Mouse (Mus musculus) heart, embryonic 11.5 days (tissue): ENCODE results near the gene Ndufa6. TPM values are rescaled to one million over a fixed set of nuclear protein-coding genes. Genes with fewer than 3 reads are reported as not detected.
A peak's percentile ranks its signal among the peaks of the same experiment; 100 is the strongest.

Source experiments
- ATAC-seq: fragments of 200-750 bp; cut with Nextera tagmentation; replicated peaks from 2 replicates; pipeline ENCODE4 v1.8.0; 2017; ENCODE audit warnings: moderate library complexity; ENCODE audit not compliant: insufficient number of reproducible peaks, low FRiP score, low TSS enrichment
- H3K27ac ChIP-seq: fragments of 300-500 bp; sonication (generic); 2 replicates; pipeline ENCODE4 v1.5.1; 2014; ENCODE audit warnings: mild to moderate bottlenecking, low read depth, low read length
- H3K27me3 ChIP-seq: fragments of 300-500 bp; sonication (generic); 2 replicates; pipeline ENCODE4 v1.6.1; 2014; ENCODE audit warnings: mild to moderate bottlenecking, low read length, mixed read lengths; ENCODE audit not compliant: control insufficient read depth, insufficient read depth
- H3K36me3 ChIP-seq: fragments of 300-500 bp; sonication (generic); 2 replicates; pipeline ENCODE4 v1.6.1; 2014; ENCODE audit warnings: mild to moderate bottlenecking, low read length, moderate library complexity, mixed read lengths; ENCODE audit not compliant: control insufficient read depth, insufficient read depth
- H3K4me1 ChIP-seq: fragments of 300-500 bp; sonication (generic); 2 replicates; pipeline ENCODE4 v1.6.1; 2014; ENCODE audit warnings: low read length; ENCODE audit not compliant: control insufficient read depth, insufficient read depth
- H3K4me2 ChIP-seq: fragments of 300-500 bp; sonication (generic); 2 replicates; pipeline ENCODE4 v1.6.1; 2014; ENCODE audit warnings: mild to moderate bottlenecking, moderate library complexity
- H3K4me3 ChIP-seq: fragments of 300-500 bp; sonication (generic); 2 replicates; pipeline ENCODE4 v1.5.1; 2014; ENCODE audit warnings: low read depth, low read length
- H3K9ac ChIP-seq: fragments of 300-500 bp; sonication (generic); 2 replicates; pipeline ENCODE4 v1.6.1; 2014; ENCODE audit warnings: mild to moderate bottlenecking, low read depth, low read length, moderate library complexity
- H3K9me3 ChIP-seq: fragments of 300-500 bp; sonication (generic); replicated peaks from 2 replicates; pipeline ENCODE4 v1.6.1; 2016; ENCODE audit warnings: low read length; ENCODE audit not compliant: control insufficient read depth
- WGBS: fragments of 180-500 bp; shearing (Covaris S2); extraction: QIAGEN DNeasy Blood & Tissue Kit; methylation state at CpG from one replicate; pipeline ENCODE4 v1.1.7; 2014; ENCODE audit not compliant: insufficient replicate concordance; 5-methylcytosine and 5-hydroxymethylcytosine counted together
- polyA plus RNA-seq: library from polyadenylated mRNA; unstranded; fragments of >200 nt; fragmentation: Nextera tagmentation; extraction: Ambion mirVana; gene quantifications from 2 replicates; pipeline ENCODE4 v1.2.1, GENCODE M21; 2014

Gene Ndufa6
- polyA plus RNA-seq, 1 experiment from 2014 or later, result 487 TPM

DNA sequence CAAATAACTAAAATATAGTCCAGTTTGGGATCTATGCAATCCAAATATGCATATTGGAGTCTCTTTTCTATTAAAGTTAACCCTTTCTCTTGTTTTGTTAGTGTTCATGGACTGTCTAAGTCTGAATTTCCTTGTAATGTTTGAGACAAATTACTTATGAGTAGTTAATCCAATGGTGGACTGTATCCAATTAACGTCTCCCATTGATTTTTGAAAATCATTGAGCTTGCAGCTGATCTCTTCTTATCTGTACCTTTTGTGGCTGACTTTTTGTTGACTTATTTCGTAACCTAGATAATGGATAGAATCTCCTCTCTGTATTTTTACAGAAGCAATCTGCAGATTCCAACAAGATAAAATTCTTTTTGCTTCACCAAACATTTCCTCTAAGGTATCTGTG lies 28.3 kb upstream of the Ndufa6 start:
- Histone ChIP-seq H3K4me1 (peaks cover 10% of the 10 kb centered on the region), H3K4me2 (no peak overlapping the region), H3K36me3 (no peaks in the 10 kb centered on the region), H3K9ac (no peak overlapping the region), H3K9me3 (no peaks in the 10 kb centered on the region), H3K4me3 (no peak overlapping the region), H3K27ac (no peak overlapping the region), H3K27me3 (no peaks in the 10 kb centered on the region)
- ATAC-seq, result no peak
- WGBS, result 83% methylated on average over 2 of the region's 2 CpGs

DNA sequence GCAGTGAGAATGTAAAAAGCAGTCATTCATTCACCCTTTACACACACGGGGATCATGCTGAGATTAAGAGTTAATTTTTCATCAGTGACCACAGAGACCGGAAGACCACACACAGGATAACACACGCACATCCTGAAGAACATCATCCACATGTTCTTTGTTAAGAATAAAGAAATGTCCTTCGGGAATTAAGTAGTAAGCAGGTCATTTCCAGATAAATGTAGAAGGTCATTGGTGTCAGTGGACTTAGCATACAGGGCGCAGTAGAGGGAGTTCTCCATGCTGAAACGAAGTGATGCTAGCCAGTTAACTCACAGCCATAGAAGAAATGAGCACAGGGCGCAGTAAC lies 26.6 kb upstream of the Ndufa6 start:
- Histone ChIP-seq H3K4me3 (peak overlapping the region; percentile 50), H3K9ac (peak overlapping the region; percentile 61; the same call in 1 of the 2 replicates), H3K27ac (no peak overlapping the region)

DNA sequence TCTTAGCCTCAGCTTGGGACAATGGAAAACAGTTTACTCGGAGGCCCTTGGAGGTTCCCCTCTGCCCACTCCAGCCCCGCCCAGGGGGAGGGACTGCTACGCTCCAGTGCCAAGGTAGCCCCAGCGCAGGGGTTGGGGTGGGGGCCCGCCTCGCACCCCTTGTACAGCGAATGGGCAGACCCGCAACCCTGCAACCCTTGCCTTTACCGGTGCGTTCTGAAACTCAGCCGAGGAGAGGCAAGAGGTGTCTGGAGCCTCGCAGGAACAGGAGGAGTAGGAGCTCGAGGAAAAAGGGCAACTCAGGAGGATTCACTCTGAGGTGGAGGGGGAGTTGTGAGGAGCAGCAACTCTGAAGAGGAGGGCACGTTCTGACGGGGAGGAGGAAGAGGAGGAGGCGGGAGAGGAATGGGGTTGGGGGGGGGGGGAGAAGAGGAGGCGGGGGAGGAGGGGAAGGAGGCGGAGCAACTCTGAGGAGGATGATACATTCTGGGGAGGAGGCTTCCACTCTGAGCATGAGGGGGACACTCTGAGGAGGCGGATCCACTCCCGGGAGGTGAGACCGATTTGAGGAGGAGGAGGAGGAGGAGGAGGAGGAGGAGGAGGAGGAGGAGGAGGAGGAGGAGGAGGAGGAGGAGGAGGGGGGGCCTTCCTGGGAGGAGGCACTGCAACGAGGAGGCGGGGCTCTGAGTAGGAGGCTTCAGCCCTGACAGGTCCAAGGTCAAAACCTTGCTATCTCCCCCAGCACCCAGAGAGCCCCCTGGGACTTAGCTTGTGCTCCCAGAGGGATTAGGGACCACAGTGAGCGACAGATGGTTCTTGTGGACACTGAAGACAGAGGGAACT lies 26.0 kb upstream of the Ndufa6 start, which contains the start of gene Cyp2d22:
TSS of gene Cyp2d22 (minus strand) at position 390 of the 843 bp plus-strand sequence.
- H3K9ac ChIP-seq, result peak within 1 kb of the TSS; percentile 61
- no peaks in the 10 kb centered on the region for H3K27me3 ChIP-seq
- no peaks in the 10 kb centered on the region for H3K9me3 ChIP-seq
- peaks cover 10% of the 10 kb centered on the region for H3K4me1 ChIP-seq
- ATAC-seq, result peak; percentile 83
- under 1% methylated on average over 18 of the region's 24 CpGs for WGBS
- peak within 1 kb of the TSS; percentile 50 for H3K4me3 ChIP-seq
- H3K4me2 ChIP-seq, result peak within 1 kb of the TSS; percentile 82
- no peaks in the 10 kb centered on the region for H3K36me3 ChIP-seq
- H3K27ac ChIP-seq, result no peak within 1 kb of the TSS

More for the DNA sequence above, 26.6 kb upstream of the Ndufa6 start:
- Histone ChIP-seq H3K4me2 (peak overlapping the region; percentile 82), H3K9me3 (no peaks in the 10 kb centered on the region), H3K36me3 (no peaks in the 10 kb centered on the region), H3K27me3 (no peaks in the 10 kb centered on the region), H3K4me1 (peaks cover 10% of the 10 kb centered on the region)
- WGBS, result 37% methylated on average over 7 of the region's 7 CpGs
- no peak for ATAC-seq

DNA sequence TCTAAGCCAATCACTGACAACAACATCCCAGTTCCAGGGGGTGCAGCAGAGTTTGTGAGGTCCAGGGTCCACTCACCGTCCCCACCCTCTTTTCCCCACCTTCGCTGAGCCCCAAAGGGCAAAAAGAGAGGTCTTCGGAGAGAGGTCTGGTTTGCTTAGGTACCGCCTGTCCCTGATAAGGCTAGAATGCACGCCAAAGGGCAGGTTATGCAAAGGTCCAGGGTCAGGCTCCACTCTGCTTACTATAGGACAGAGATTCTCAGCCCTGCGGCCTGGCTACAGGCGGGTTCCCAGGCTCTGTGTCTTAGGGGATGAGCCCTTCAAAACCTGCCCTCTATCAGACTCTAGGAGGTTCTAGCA lies 25.4 kb upstream of the Ndufa6 start:
- ATAC-seq, result 0 out of 2 replicates have a peak, but pooled peaks have one; percentile 6
- WGBS, result 11% methylated on average over 7 of the region's 7 CpGs
- no peak overlapping the region for H3K27ac ChIP-seq
- no peaks in the 10 kb centered on the region for H3K27me3 ChIP-seq
- H3K36me3 ChIP-seq, result no peaks in the 10 kb centered on the region
- H3K4me2 ChIP-seq, result peak overlapping the region; percentile 82
- H3K4me3 ChIP-seq, result peak overlapping the region; percentile 50
- H3K9ac ChIP-seq, result peak overlapping the region; percentile 44
- H3K4me1 ChIP-seq, result peaks cover 10% of the 10 kb centered on the region
- no peaks in the 10 kb centered on the region for H3K9me3 ChIP-seq

DNA sequence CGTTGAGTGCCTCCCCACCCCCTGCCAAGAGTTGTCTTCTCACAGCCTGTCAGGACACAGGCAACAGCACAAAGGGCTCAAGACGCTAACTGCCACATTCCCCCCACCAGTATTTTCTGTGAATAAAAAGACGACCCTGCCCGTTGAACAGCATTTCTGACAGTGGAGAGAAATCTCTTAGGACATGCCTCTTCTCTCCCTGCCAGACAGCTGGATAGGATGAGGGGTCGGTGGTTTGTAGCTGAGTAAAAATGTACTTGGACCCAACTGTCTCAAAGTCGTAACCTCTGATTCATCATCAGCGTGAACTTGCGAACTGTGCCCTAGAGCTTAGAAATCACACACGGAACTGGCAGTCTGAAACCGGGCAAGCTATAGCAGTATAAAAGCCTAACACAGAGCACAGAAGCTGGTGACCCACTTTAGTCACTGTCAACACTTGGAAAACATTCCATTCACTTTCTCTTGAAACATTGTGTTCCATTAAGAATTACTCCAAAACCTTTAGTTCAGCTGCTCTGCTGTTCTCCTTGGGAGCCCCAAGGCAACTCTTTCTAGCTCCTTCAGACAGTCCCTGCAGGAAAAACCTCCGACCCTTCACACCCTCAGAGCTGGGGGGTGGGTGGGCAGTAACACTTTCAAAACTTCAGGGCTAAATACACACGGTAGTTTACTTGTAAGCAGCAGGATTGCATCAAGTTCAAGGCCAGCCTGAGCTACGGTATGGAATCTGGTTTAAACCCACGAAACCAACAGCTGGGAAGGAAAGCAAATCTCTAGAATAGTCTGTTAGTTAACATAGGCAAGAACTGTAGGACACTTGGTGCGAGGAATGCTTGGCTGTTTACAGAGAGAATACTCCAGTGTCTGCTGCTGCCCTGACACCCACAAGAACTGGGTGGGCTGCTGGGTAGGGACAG lies 24.4 kb upstream of the Ndufa6 start:
- H3K4me1 ChIP-seq, result peaks cover 10% of the 10 kb centered on the region
- H3K27me3 ChIP-seq, result no peaks in the 10 kb centered on the region
- H3K27ac ChIP-seq, result no peak overlapping the region
- H3K36me3 ChIP-seq, result no peaks in the 10 kb centered on the region
- no peak overlapping the region for H3K4me3 ChIP-seq
- no peaks in the 10 kb centered on the region for H3K9me3 ChIP-seq
- H3K9ac ChIP-seq, result no peak overlapping the region
- ATAC-seq, result no peak
- 46% methylated on average over 15 of the region's 15 CpGs for WGBS
- H3K4me2 ChIP-seq, result peak overlapping the region; percentile 11; the same call in 1 of the 2 replicates

DNA sequence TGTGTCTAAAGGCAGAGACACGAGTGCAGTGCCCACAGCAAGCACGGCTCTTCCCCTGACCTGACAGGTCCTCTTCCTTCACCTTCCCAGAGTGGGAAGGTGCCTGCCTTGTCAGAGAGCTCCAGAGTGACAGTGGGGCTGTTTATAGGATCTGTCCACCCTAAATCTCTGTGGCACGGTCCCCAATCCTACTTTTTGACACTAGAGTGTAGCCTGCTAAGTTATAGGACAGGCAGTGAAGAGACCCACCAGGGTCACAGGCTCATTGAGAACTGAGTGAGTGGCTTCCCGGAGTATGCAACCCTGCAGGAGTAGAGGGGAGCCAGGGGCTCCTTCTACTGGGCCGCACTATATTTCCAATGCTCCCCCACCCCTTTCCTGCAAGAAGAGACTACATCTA lies 23.6 kb upstream of the Ndufa6 start:
- no peak overlapping the region for H3K27ac ChIP-seq
- H3K4me2 ChIP-seq, result no peak overlapping the region
- H3K9me3 ChIP-seq, result no peaks in the 10 kb centered on the region
- peaks cover 10% of the 10 kb centered on the region for H3K4me1 ChIP-seq
- no peaks in the 10 kb centered on the region for H3K36me3 ChIP-seq
- no peak overlapping the region for H3K9ac ChIP-seq
- ATAC-seq, result no peak
- no peak overlapping the region for H3K4me3 ChIP-seq
- 71% methylated on average over 5 of the region's 5 CpGs for WGBS
- H3K27me3 ChIP-seq, result no peaks in the 10 kb centered on the region

DNA sequence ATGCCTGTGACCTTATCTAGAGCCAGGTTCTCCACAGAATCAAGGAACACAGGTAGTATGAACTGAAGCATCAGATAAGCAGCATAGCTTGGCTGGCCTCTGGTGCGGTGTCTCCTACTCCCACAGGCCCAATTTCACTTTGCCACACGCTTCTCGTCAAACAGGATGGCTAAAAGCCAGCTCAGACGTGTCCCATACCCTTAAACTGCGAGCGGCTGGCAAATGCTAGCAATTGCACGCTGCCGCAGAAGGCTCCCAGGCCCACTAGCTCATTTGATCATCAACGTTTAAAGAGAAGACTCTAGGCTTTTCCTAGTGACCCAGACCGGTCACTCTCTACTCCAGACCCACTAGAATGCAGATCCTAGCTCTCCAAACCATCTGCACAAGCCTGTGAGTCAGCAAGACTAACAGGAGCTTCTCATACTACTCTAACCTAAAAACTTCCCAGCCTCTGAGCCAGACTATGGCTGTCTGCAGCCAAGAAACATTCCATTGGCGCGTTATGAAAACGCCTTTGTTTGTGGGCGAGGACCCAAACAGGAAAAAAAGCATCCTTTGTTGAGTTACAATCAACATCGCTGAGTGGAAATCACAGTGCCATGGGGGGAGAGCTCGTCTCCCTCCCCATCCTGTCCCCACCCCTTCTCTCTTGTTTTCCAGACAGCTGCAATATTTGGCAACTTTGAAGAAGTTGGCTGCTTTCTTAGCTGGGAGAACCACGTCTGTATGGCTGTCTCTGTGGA lies 22.4 kb upstream of the Ndufa6 start:
- Histone ChIP-seq H3K27ac (no peak overlapping the region), H3K36me3 (no peaks in the 10 kb centered on the region), H3K27me3 (no peaks in the 10 kb centered on the region), H3K4me1 (peaks cover 10% of the 10 kb centered on the region), H3K9me3 (no peaks in the 10 kb centered on the region), H3K4me2 (no peak overlapping the region), H3K4me3 (no peak overlapping the region), H3K9ac (no peak overlapping the region)
- ATAC-seq, result no peak
- 72% methylated on average over 17 of the region's 17 CpGs for WGBS

DNA sequence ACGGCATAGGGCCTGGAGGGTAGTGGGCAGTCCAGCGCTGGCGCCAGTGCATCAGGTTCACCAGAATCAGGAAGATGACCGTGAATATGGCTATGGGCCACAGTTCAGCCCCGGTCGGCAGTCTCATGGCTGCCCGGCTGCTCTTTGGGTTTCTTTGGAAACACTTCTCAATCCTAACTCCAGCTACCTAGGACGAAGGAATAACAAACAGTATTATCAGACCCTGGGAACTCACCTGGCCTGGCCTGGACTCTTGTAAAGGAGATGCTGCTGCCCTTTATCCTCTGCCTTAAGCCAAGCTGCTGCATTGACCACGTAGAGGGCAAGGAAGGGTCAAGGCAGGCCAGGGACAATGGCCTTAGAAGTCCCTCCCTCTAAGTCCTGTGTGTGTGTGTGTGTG lies 21.7 kb upstream of the Ndufa6 start:
- no peak for ATAC-seq

More for the DNA sequence above, 21.7 kb upstream of the Ndufa6 start:
- H3K4me2 ChIP-seq, result no peak overlapping the region
- H3K9ac ChIP-seq, result no peak overlapping the region
- H3K4me3 ChIP-seq, result no peak overlapping the region
- H3K9me3 ChIP-seq, result no peaks in the 10 kb centered on the region
- no peaks in the 10 kb centered on the region for H3K36me3 ChIP-seq
- WGBS, result 88% methylated on average over 9 of the region's 9 CpGs
- H3K27me3 ChIP-seq, result no peaks in the 10 kb centered on the region
- no peak overlapping the region for H3K27ac ChIP-seq
- H3K4me1 ChIP-seq, result peaks cover 8% of the 10 kb centered on the region
